Mouse (Mus musculus): ENCODE data around the gene Rnf213. TPM values are rescaled to one million over a fixed set of nuclear protein-coding genes. Genes with fewer than 3 reads are reported as not detected.

Rnf213 gene
- polyA plus RNA-seq, 1 experiment, result not detected

DNA sequence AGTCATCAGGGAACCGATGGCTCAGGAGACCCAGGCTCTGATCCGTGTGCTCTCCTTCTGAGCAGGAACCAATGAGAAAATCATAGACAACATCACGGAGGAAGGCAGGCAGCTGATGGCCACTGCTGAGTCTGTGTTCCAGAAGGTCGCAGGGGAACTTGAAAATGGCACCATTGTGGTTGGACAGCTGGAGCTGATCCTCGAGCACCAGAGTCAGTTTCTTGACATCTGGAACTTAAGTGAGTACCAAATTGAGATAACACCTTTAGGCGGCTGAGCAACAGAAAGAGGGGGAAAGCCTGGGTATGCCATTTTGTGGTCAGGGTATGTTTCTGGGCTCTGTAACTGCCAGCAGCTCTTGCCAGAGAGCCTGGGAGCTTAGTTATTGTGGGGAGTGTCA, 34.5 kb downstream of the Rnf213 start:
- H3K4me3 ChIP-seq (ENCODE audit: insufficient read depth, low read depth, low read length), result no peak overlapping the region
- peaks cover 4% of the 10 kb centered on the region; the same call in 1 of the 2 replicates for H3K4me1 ChIP-seq (ENCODE audit: control insufficient read depth, insufficient read depth, low read length)
- TF ChIP-seq POLR2A (IDR thresholded peaks at IDR 0.05; ENCODE audit: insufficient read depth, low read depth, low read length) (no peak), CTCF (IDR thresholded peaks at IDR 0.05; ENCODE audit: insufficient read depth, low read depth, low read length) (no peak)
- WGBS, result 87% methylated on average over 6 of the region's 6 CpGs
- H3K27ac ChIP-seq (ENCODE audit: insufficient read depth, low read depth, low read length), result no peak overlapping the region

DNA sequence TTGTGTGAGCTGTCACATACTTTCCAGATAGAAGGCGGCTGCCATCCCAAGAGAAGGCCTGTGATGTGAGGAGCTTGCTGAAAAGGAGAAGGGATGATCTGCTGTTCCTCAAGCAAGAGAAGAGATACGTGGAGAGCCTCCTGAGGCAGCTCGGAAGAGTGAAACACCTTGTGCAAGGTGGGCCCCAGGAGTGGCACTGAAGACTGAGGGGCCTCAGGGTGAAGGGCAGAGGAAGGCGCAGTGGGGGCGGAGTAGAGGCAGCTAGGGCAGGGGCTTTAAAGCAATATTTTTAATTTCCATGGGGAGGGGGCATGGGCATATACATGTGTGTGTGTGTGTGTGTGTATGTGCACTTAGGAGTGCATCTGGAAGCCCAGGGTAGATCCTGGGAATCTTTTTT, 35.1 kb downstream of the Rnf213 start:
- Histone ChIP-seq H3K4me1 (ENCODE audit: control insufficient read depth, insufficient read depth, low read length) (peaks cover 4% of the 10 kb centered on the region; the same call in 1 of the 2 replicates), H3K27ac (ENCODE audit: insufficient read depth, low read depth, low read length) (no peak overlapping the region), H3K4me3 (ENCODE audit: insufficient read depth, low read depth, low read length) (no peak overlapping the region)
- WGBS, result 94% methylated on average over 5 of the region's 5 CpGs
- TF ChIP-seq POLR2A (IDR thresholded peaks at IDR 0.05; ENCODE audit: insufficient read depth, low read depth, low read length) (no peak), CTCF (IDR thresholded peaks at IDR 0.05; ENCODE audit: insufficient read depth, low read depth, low read length) (no peak)

DNA sequence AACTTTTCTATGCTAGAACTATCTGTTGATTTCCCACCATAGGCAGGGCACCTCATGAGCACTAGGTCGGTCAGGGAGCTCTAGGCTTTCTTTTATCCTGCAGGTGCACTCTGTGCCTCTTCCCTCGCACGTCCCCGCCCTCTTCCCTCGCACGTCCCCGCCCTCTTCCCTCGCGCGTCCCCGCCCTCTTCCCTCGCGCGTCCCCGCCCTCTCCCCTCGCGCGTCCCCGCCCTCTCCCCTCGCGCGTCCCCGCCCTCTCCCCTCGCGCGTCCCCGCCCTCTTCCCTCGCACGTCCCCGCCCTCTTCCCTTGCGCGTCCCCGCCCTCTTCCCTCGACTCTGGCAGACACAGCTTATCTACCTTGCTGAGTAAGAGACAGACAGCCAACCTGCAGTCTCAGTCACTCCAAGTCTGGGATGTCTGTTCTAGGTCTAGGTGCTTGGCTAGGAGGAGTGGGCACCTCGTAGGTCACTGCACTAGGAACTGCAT, 35.8 kb downstream of the Rnf213 start:
- WGBS, result under 1% methylated on average over 28 of the region's 35 CpGs
- TF ChIP-seq CTCF (IDR thresholded peaks at IDR 0.05; ENCODE audit: insufficient read depth, low read depth, low read length) (no peak), POLR2A (IDR thresholded peaks at IDR 0.05; ENCODE audit: insufficient read depth, low read depth, low read length) (no peak)
- H3K27ac ChIP-seq (ENCODE audit: insufficient read depth, low read depth, low read length), result no peak overlapping the region
- peaks cover 4% of the 10 kb centered on the region; the same call in 1 of the 2 replicates for H3K4me1 ChIP-seq (ENCODE audit: control insufficient read depth, insufficient read depth, low read length)
- H3K4me3 ChIP-seq (ENCODE audit: insufficient read depth, low read depth, low read length), result no peak overlapping the region

DNA sequence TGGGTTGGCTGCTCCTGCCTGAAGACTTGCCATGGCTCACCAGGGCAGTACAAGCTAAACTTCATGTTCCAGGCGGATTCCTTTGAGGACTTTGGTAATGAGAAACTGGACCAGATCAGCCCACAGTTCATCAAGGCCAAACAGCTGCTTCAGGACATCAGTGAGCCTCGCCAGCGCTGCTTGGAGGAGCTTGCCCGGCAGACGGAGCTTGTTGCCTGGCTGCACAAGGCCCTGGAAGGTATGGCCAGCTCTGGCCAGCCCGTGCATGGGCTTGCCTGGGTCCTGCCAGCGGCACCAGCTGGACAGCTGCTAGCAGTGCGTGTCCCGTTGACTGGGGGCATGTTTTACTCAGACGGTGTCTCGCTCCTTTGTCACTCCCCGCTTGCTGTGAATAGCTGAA, 38.6 kb downstream of the Rnf213 start:
- TF ChIP-seq POLR2A (IDR thresholded peaks at IDR 0.05; ENCODE audit: insufficient read depth, low read depth, low read length) (no peak), CTCF (IDR thresholded peaks at IDR 0.05; ENCODE audit: insufficient read depth, low read depth, low read length) (no peak)
- H3K4me1 ChIP-seq (ENCODE audit: control insufficient read depth, insufficient read depth, low read length), result peaks cover 4% of the 10 kb centered on the region; the same call in 1 of the 2 replicates
- whole genome bisulfite sequencing, result 91% methylated on average over 12 of the region's 12 CpGs
- no peak overlapping the region for H3K4me3 ChIP-seq (ENCODE audit: insufficient read depth, low read depth, low read length)
- no peak overlapping the region for H3K27ac ChIP-seq (ENCODE audit: insufficient read depth, low read depth, low read length)

DNA sequence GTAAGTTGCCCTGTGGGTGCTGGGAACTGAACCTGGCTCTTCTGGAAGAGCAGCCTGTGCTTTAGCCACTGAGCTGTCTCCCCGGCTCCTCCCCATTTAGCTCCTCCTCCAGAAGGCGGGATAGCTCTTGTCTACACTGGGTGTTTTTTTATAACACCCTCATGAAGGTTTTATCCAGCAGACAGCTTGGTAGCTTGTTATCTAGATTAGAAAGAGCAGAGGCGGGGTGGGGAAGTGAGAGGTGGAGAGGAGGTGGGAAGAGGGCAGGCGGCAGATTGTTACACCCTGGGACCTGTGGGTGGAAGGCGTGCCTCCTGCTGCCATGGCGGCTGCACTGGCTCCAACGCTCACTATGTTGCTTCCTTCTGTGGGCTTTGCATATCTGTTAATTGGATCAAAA, 39.8 kb downstream of the Rnf213 start:
- TF ChIP-seq CTCF (IDR thresholded peaks at IDR 0.05; ENCODE audit: insufficient read depth, low read depth, low read length) (no peak), POLR2A (IDR thresholded peaks at IDR 0.05; ENCODE audit: insufficient read depth, low read depth, low read length) (no peak)
- Histone ChIP-seq H3K27ac (ENCODE audit: insufficient read depth, low read depth, low read length) (no peak overlapping the region), H3K4me3 (ENCODE audit: insufficient read depth, low read depth, low read length) (no peak overlapping the region), H3K4me1 (ENCODE audit: control insufficient read depth, insufficient read depth, low read length) (peaks cover 4% of the 10 kb centered on the region; the same call in 1 of the 2 replicates)
- 47% methylated on average over 7 of the region's 7 CpGs for WGBS

DNA sequence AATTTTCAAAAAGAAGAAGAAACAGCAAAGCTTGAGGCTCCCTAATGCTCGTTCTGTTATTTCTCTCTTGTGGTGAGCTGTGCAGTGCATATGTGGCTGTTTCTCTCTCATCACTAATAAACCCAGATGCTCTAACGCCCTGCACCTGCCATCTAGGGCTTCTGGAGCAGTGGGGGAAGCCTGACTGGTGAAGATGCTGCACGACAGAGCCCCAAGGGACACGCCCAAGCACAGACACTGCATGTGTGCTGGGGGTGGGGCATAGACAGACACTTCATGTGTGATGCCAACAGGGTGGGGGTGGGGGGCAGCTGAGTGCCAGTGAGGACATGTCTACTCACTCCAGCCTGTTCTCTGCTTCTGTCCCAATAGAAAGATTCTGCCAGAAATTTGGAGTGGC, 41.4 kb downstream of the Rnf213 start:
- Histone ChIP-seq H3K27ac (ENCODE audit: insufficient read depth, low read depth, low read length) (no peak overlapping the region), H3K4me1 (ENCODE audit: control insufficient read depth, insufficient read depth, low read length) (no peaks in the 10 kb centered on the region), H3K4me3 (ENCODE audit: insufficient read depth, low read depth, low read length) (no peak overlapping the region)
- 65% methylated on average over 4 of the region's 4 CpGs for WGBS
- no peak for TF ChIP-seq CTCF (IDR thresholded peaks at IDR 0.05; ENCODE audit: insufficient read depth, low read depth, low read length)
- no peak for TF ChIP-seq POLR2A (IDR thresholded peaks at IDR 0.05; ENCODE audit: insufficient read depth, low read depth, low read length)

DNA sequence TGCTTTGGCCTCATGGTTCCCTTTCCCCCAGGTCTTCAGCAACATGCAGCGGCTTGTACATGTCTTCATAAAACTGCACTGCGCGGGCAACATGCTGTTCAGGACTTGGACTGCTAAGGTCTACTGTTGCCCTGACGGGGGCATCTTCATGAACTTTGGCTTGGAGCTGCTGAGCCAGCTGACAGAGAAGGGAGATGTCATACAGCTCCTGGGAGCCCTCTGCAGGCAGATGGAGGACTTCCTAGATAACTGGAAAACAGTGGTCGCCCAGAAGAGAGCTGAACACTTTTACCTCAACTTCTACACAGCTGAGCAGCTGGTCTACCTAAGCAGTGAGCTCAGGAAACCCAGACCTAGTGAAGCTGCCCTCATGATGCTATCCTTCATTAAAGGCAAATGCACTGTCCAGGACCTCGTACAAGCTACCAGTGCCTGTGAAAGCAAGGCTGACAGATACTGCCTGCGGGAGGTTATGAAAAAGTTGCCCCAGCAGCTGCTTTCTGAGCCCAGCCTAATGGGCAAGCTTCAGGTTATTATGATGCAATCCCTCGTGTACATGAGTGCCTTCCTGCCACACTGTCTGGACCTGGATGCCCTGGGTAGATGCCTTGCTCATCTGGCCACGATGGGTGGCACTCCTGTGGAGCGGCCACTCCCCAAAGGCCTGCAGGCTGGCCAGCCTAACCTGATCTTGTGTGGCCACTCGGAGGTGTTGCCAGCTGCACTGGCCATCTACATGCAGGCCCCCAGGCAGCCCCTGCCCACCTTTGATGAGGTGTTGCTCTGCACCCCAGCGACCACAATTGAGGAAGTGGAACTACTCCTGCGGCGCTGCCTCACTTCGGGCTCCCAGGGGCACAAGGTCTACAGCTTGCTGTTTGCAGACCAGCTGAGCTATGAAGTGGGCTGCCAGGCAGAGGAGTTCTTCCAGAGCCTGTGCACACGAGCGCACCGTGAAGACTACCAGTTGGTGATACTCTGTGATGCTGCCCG, 43.3 kb downstream of the Rnf213 start:
- WGBS, result 81% methylated on average over 19 of the region's 19 CpGs
- H3K4me3 ChIP-seq (ENCODE audit: insufficient read depth, low read depth, low read length), result no peak overlapping the region
- H3K27ac ChIP-seq (ENCODE audit: insufficient read depth, low read depth, low read length), result no peak overlapping the region
- H3K4me1 ChIP-seq (ENCODE audit: control insufficient read depth, insufficient read depth, low read length), result no peaks in the 10 kb centered on the region
- no peak for TF ChIP-seq POLR2A (IDR thresholded peaks at IDR 0.05; ENCODE audit: insufficient read depth, low read depth, low read length)
- TF ChIP-seq CTCF (IDR thresholded peaks at IDR 0.05; ENCODE audit: insufficient read depth, low read depth, low read length), result no peak

DNA sequence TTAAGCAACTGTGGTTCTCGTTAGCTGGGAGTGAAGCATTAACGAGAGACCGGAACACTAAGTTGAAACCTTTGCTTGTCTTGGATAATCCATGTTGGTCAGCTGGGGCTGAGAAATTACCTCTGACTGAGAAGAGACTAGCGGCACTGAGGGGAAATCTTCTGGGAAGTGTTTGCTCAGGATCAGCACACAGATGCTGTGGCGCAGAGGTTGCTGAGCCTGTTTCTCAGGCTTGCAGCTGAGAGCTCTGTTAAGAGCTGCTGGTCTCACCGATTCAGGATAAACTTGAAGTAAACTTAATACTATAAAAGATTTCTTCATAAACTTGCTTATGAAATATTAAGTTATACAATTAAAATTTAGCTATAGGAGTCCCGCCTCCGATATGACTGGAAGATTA, 45.9 kb downstream of the Rnf213 start:
- TF ChIP-seq CTCF (IDR thresholded peaks at IDR 0.05; ENCODE audit: insufficient read depth, low read depth, low read length) (no peak), POLR2A (IDR thresholded peaks at IDR 0.05; ENCODE audit: insufficient read depth, low read depth, low read length) (no peak)
- 85% methylated on average over 8 of the region's 8 CpGs for WGBS
- Histone ChIP-seq H3K4me1 (ENCODE audit: control insufficient read depth, insufficient read depth, low read length) (no peaks in the 10 kb centered on the region), H3K27ac (ENCODE audit: insufficient read depth, low read depth, low read length) (no peak overlapping the region), H3K4me3 (ENCODE audit: insufficient read depth, low read depth, low read length) (no peak overlapping the region)

DNA sequence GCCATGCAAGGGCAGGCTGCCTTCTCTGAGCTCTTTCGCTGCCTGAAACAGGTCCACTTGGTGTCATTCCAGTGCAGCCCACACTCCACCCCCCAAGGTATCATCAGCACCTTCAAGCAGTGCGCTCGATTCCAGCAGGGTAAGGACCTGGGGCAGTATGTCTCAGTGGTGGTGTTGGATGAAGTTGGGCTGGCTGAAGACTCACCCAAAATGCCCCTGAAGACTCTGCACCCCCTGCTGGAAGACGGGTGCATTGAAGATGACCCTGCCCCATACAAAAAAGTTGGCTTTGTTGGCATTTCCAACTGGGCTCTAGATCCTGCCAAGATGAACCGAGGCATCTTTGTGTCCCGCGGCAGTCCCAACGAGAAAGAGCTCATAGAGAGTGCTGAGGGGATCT, 49.3 kb downstream of the Rnf213 start:
- H3K4me1 ChIP-seq (ENCODE audit: control insufficient read depth, insufficient read depth, low read length), result no peaks in the 10 kb centered on the region
- 88% methylated on average over 8 of the region's 8 CpGs for WGBS
- no peak overlapping the region for H3K27ac ChIP-seq (ENCODE audit: insufficient read depth, low read depth, low read length)
- TF ChIP-seq CTCF (IDR thresholded peaks at IDR 0.05; ENCODE audit: insufficient read depth, low read depth, low read length) (no peak), POLR2A (IDR thresholded peaks at IDR 0.05; ENCODE audit: insufficient read depth, low read depth, low read length) (no peak)
- no peak overlapping the region for H3K4me3 ChIP-seq (ENCODE audit: insufficient read depth, low read depth, low read length)
